Mouse (Mus musculus): Measurements from ENCODE around the gene Gli1. TPM values are rescaled to one million over a fixed set of nuclear protein-coding genes. Genes with fewer than 3 reads are reported as not detected.
A peak's percentile ranks its signal among the peaks of the same experiment; 100 is the strongest.

Gene Gli1
- polyA plus RNA-seq, 1 experiment from 2014 or later, result 1.2 TPM

- DNase-seq (peak; percentile 67), ATAC-seq (ENCODE audit: low FRiP score, low TSS enrichment) (peak; percentile 43; the same call in 1 of the 2 replicates)
- H3K4me2 ChIP-seq (ENCODE audit: low read length), result peak overlapping the region; percentile 56
- WGBS, result under 1% methylated on average over 42 of the region's 42 CpGs
- H3K9me3 ChIP-seq (ENCODE audit: control insufficient read depth, low read length), result no peaks in the 10 kb centered on the region
- H3K4me1 ChIP-seq (ENCODE audit: control insufficient read depth, insufficient read depth, low read length), result peaks cover 21% of the 10 kb centered on the region; the same call in 1 of the 2 replicates
- H3K27ac ChIP-seq (replicated peaks; ENCODE audit: low read depth, low read length), result no peak overlapping the region
- H3K4me3 ChIP-seq (replicated peaks; ENCODE audit: low read depth, low read length), result peak overlapping the region; percentile 28
- H3K36me3 ChIP-seq (ENCODE audit: control insufficient read depth, insufficient read depth, low read length), result no peaks in the 10 kb centered on the region
- peaks cover 33% of the 10 kb centered on the region for H3K27me3 ChIP-seq (ENCODE audit: control insufficient read depth, insufficient read depth, low read length)
- peak overlapping the region; percentile 12; the same call in 1 of the 2 replicates for H3K9ac ChIP-seq (replicated peaks; ENCODE audit: low read length)
Measured at GRCm38 (mm10) chr10:127339683-127340576, 1.8 kb downstream of the Gli1 start.

- ATAC-seq (ENCODE audit: low FRiP score, low TSS enrichment) (peak; percentile 71), DNase-seq (peak; percentile 96)
- Histone ChIP-seq H3K9ac (replicated peaks; ENCODE audit: low read length) (no peak overlapping the region; the same call in 1 of the 2 replicates), H3K36me3 (ENCODE audit: control insufficient read depth, insufficient read depth, low read length) (no peaks in the 10 kb centered on the region), H3K4me2 (ENCODE audit: low read length) (peak overlapping the region; percentile 56), H3K27me3 (ENCODE audit: control insufficient read depth, insufficient read depth, low read length) (peaks cover 33% of the 10 kb centered on the region), H3K4me1 (ENCODE audit: control insufficient read depth, insufficient read depth, low read length) (peaks cover 21% of the 10 kb centered on the region; the same call in 1 of the 2 replicates), H3K27ac (replicated peaks; ENCODE audit: low read depth, low read length) (no peak overlapping the region), H3K9me3 (ENCODE audit: control insufficient read depth, low read length) (no peaks in the 10 kb centered on the region), H3K4me3 (replicated peaks; ENCODE audit: low read depth, low read length) (peak overlapping the region; percentile 28)
- under 1% methylated on average over 31 of the region's 31 CpGs for WGBS
Measured at GRCm38 (mm10) chr10:127338930-127339682, 2.7 kb downstream of the Gli1 start.

- DNase-seq (no peak), ATAC-seq (ENCODE audit: low FRiP score, low TSS enrichment) (no peak)
- H3K27me3 ChIP-seq (ENCODE audit: control insufficient read depth, insufficient read depth, low read length), result peaks cover 33% of the 10 kb centered on the region
- H3K9me3 ChIP-seq (ENCODE audit: control insufficient read depth, low read length), result no peaks in the 10 kb centered on the region
- H3K4me3 ChIP-seq (replicated peaks; ENCODE audit: low read depth, low read length), result no peak overlapping the region
- H3K9ac ChIP-seq (replicated peaks; ENCODE audit: low read length), result no peak overlapping the region
- WGBS, result 82% methylated on average over 6 of the region's 6 CpGs
- H3K36me3 ChIP-seq (ENCODE audit: control insufficient read depth, insufficient read depth, low read length), result no peaks in the 10 kb centered on the region
- no peak overlapping the region for H3K27ac ChIP-seq (replicated peaks; ENCODE audit: low read depth, low read length)
- no peak overlapping the region for H3K4me2 ChIP-seq (ENCODE audit: low read length)
- H3K4me1 ChIP-seq (ENCODE audit: control insufficient read depth, insufficient read depth, low read length), result peaks cover 21% of the 10 kb centered on the region; the same call in 1 of the 2 replicates
Measured at GRCm38 (mm10) chr10:127337536-127338099, 4.2 kb downstream of the Gli1 start.

GRCm38 (mm10) chr10:127336952-127337351, 4.8 kb downstream of the Gli1 start:
- DNase-seq, result no peak
- 71% methylated on average over 5 of the region's 5 CpGs for WGBS
- ATAC-seq (ENCODE audit: low FRiP score, low TSS enrichment), result no peak
- H3K27me3 ChIP-seq (ENCODE audit: control insufficient read depth, insufficient read depth, low read length), result peaks cover 27% of the 10 kb centered on the region
- H3K4me1 ChIP-seq (ENCODE audit: control insufficient read depth, insufficient read depth, low read length), result peaks cover 20% of the 10 kb centered on the region; the same call in 1 of the 2 replicates
- H3K4me2 ChIP-seq (ENCODE audit: low read length), result no peak overlapping the region
- no peaks in the 10 kb centered on the region for H3K9me3 ChIP-seq (ENCODE audit: control insufficient read depth, low read length)
- no peaks in the 10 kb centered on the region for H3K36me3 ChIP-seq (ENCODE audit: control insufficient read depth, insufficient read depth, low read length)
- H3K4me3 ChIP-seq (replicated peaks; ENCODE audit: low read depth, low read length), result no peak overlapping the region
- H3K9ac ChIP-seq (replicated peaks; ENCODE audit: low read length), result no peak overlapping the region
- H3K27ac ChIP-seq (replicated peaks; ENCODE audit: low read depth, low read length), result no peak overlapping the region

- H3K27me3 ChIP-seq (ENCODE audit: control insufficient read depth, insufficient read depth, low read length), result peaks cover 10% of the 10 kb centered on the region
- H3K27ac ChIP-seq (replicated peaks; ENCODE audit: low read depth, low read length), result no peak overlapping the region
- WGBS, result 64% methylated on average over 1 of the region's 1 CpGs
- DNase-seq, result no peak
- H3K4me1 ChIP-seq (ENCODE audit: control insufficient read depth, insufficient read depth, low read length), result peaks cover 13% of the 10 kb centered on the region; the same call in 1 of the 2 replicates
- no peaks in the 10 kb centered on the region for H3K36me3 ChIP-seq (ENCODE audit: control insufficient read depth, insufficient read depth, low read length)
- H3K4me2 ChIP-seq (ENCODE audit: low read length), result no peak overlapping the region
- H3K9ac ChIP-seq (replicated peaks; ENCODE audit: low read length), result no peak overlapping the region
- H3K9me3 ChIP-seq (ENCODE audit: control insufficient read depth, low read length), result no peaks in the 10 kb centered on the region
- H3K4me3 ChIP-seq (replicated peaks; ENCODE audit: low read depth, low read length), result no peak overlapping the region
- ATAC-seq (ENCODE audit: low FRiP score, low TSS enrichment), result no peak
Measured at GRCm38 (mm10) chr10:127335271-127335670, 6.5 kb downstream of the Gli1 start.

GRCm38 (mm10) chr10:127333152-127333551, 8.6 kb downstream of the Gli1 start:
- H3K4me1 ChIP-seq (ENCODE audit: control insufficient read depth, insufficient read depth, low read length), result no peaks in the 10 kb centered on the region
- H3K4me3 ChIP-seq (replicated peaks; ENCODE audit: low read depth, low read length), result no peak overlapping the region
- WGBS, result 56% methylated on average over 5 of the region's 5 CpGs
- peaks cover 11% of the 10 kb centered on the region for H3K27me3 ChIP-seq (ENCODE audit: control insufficient read depth, insufficient read depth, low read length)
- H3K27ac ChIP-seq (replicated peaks; ENCODE audit: low read depth, low read length), result no peak overlapping the region
- no peak for ATAC-seq (ENCODE audit: low FRiP score, low TSS enrichment)
- no peaks in the 10 kb centered on the region for H3K9me3 ChIP-seq (ENCODE audit: control insufficient read depth, low read length)
- DNase-seq, result no peak
- H3K36me3 ChIP-seq (ENCODE audit: control insufficient read depth, insufficient read depth, low read length), result no peaks in the 10 kb centered on the region
- H3K4me2 ChIP-seq (ENCODE audit: low read length), result no peak overlapping the region
- H3K9ac ChIP-seq (replicated peaks; ENCODE audit: low read length), result no peak overlapping the region

- H3K4me1 ChIP-seq (ENCODE audit: control insufficient read depth, insufficient read depth, low read length), result no peaks in the 10 kb centered on the region
- WGBS, result 22% methylated on average over 31 of the region's 31 CpGs
- ATAC-seq (ENCODE audit: low FRiP score, low TSS enrichment), result no peak
Measured at GRCm38 (mm10) chr10:127332211-127332874, 9.4 kb downstream of the Gli1 start.

GRCm38 (mm10) chr10:127330212-127330611, 11.6 kb downstream of the Gli1 start:
- 82% methylated on average over 7 of the region's 7 CpGs for WGBS
- no peak for DNase-seq
- no peak overlapping the region for H3K4me3 ChIP-seq (replicated peaks; ENCODE audit: low read depth, low read length)
- no peak for ATAC-seq (ENCODE audit: low FRiP score, low TSS enrichment)
- H3K27ac ChIP-seq (replicated peaks; ENCODE audit: low read depth, low read length), result no peak overlapping the region
- no peaks in the 10 kb centered on the region for H3K9me3 ChIP-seq (ENCODE audit: control insufficient read depth, low read length)
- H3K4me2 ChIP-seq (ENCODE audit: low read length), result no peak overlapping the region
- H3K4me1 ChIP-seq (ENCODE audit: control insufficient read depth, insufficient read depth, low read length), result peaks cover 10% of the 10 kb centered on the region; the same call in 1 of the 2 replicates
- no peaks in the 10 kb centered on the region for H3K36me3 ChIP-seq (ENCODE audit: control insufficient read depth, insufficient read depth, low read length)
- H3K9ac ChIP-seq (replicated peaks; ENCODE audit: low read length), result no peak overlapping the region
- peaks cover 41% of the 10 kb centered on the region for H3K27me3 ChIP-seq (ENCODE audit: control insufficient read depth, insufficient read depth, low read length)

More at GRCm38 (mm10) chr10:127332211-127332874, 9.4 kb downstream of the Gli1 start:
- Histone ChIP-seq H3K36me3 (ENCODE audit: control insufficient read depth, insufficient read depth, low read length) (no peaks in the 10 kb centered on the region), H3K4me3 (replicated peaks; ENCODE audit: low read depth, low read length) (peak overlapping the region; percentile 19), H3K4me2 (ENCODE audit: low read length) (peak overlapping the region; percentile 41), H3K27ac (replicated peaks; ENCODE audit: low read depth, low read length) (no peak overlapping the region), H3K9ac (replicated peaks; ENCODE audit: low read length) (no peak overlapping the region), H3K9me3 (ENCODE audit: control insufficient read depth, low read length) (no peaks in the 10 kb centered on the region), H3K27me3 (ENCODE audit: control insufficient read depth, insufficient read depth, low read length) (peaks cover 19% of the 10 kb centered on the region)
- peak; percentile 50 for DNase-seq
